Mouse (Mus musculus) olfactory bulb, adult 2 months (tissue): ENCODE data around the gene Ogn. TPM values are rescaled to one million over a fixed set of nuclear protein-coding genes. Genes with fewer than 3 reads are reported as not detected.

Experiments
- H3K27ac ChIP-seq: fragments of 200-500 bp; 2 replicates; pipeline ENCODE4 v1.5.1; 2012; ENCODE audit warnings: low read depth, low read length; ENCODE audit not compliant: insufficient read depth
- H3K4me1 ChIP-seq: fragments of 200-500 bp; 2 replicates; pipeline ENCODE4 v1.6.1; 2012; ENCODE audit warnings: low read length; ENCODE audit not compliant: control insufficient read depth, insufficient read depth
- H3K4me3 ChIP-seq: fragments of 200-500 bp; 2 replicates; pipeline ENCODE4 v1.5.1; 2012; ENCODE audit warnings: mild to moderate bottlenecking, low read depth, low read length, moderate library complexity; ENCODE audit not compliant: insufficient read depth
- CTCF ChIP-seq: fragments of 200-500 bp; IDR thresholded peaks from 2 replicates; pipeline ENCODE4 v1.5.1; 2012; ENCODE audit warnings: low read depth, mild to moderate bottlenecking, low read length, moderate library complexity; ENCODE audit not compliant: insufficient read depth
- POLR2A ChIP-seq: fragments of 200-500 bp; IDR thresholded peaks from 2 replicates; pipeline ENCODE4 v1.6.1; 2012; ENCODE audit warnings: mild to moderate bottlenecking, low read depth, low read length, moderate library complexity; ENCODE audit not compliant: insufficient read depth
- WGBS: fragments of 180-500 bp; shearing (Covaris S2); methylation state at CpG from one replicate; pipeline ENCODE4 v1.1.7; 2018; 5-methylcytosine and 5-hydroxymethylcytosine counted together
- polyA plus RNA-seq: library from polyadenylated mRNA; stranded (reverse); fragments of >200 nt; gene quantifications from 2 replicates; pipeline ENCODE4 v1.2.4, GENCODE M21; 2012; ENCODE audit warnings: low replicate concordance; ENCODE audit not compliant: missing spikeins, insufficient read depth, insufficient read length

Gene Ogn
- polyA plus RNA-seq, 1 experiment = not detected

DNA sequence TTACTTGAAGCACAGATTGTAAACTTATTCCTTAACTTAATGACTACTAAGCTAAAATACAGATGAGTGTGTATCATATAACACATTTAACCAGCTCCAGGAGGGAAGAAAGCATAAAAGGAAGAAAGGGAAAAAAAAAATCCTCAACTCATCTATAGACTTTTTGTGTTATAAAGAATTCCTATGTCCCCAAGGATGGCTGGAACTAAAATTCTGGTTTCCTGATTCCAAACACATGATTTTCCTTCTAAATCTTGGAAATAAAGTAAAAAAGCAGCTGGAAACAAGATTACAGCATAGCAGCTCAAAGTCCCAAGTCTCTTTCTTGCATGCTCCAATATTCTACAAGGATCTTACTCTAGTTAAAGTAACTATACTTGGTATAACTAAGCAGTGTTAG is 4.2 kb upstream of the Ogn start:
- H3K4me1 ChIP-seq = no peaks in the 10 kb centered on the region
- TF ChIP-seq POLR2A (no peak), CTCF (no peak)
- H3K27ac ChIP-seq = no peak overlapping the region
- no peak overlapping the region for H3K4me3 ChIP-seq

- no peak for TF ChIP-seq POLR2A
- no peak for TF ChIP-seq CTCF
- 70% methylated on average over 4 of the region's 4 CpGs for WGBS
- Histone ChIP-seq H3K4me3 (no peak overlapping the region), H3K4me1 (no peaks in the 10 kb centered on the region), H3K27ac (no peak overlapping the region)
Measured at GRCm38 (mm10) chr13:49608589-49609322, 910 bp downstream of the Ogn start.

- 97% methylated on average over 3 of the region's 3 CpGs for WGBS
Measured at GRCm38 (mm10) chr13:49617021-49617420, 9.2 kb downstream of the Ogn start.

DNA sequence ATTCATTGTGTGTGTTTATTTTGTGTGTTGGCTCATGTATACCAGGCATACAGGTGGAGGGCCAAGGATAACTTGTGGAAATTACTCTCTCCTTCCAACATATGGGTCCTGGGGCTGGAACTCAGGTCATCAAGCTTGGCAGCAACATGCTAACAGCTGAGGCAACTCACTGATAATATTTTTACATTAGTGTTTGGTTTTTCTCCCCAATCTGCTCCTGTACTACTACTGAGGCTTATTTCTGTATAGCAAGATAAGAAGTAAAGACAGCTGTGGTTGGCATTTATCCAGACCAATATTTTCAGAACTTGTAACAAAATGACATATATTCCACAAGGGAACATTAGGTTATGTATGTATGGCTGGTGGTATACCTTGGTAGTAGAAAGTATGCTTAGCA is 10.5 kb downstream of the Ogn start:
- no peak overlapping the region for H3K4me3 ChIP-seq
- TF ChIP-seq POLR2A = no peak
- TF ChIP-seq CTCF = no peak
- H3K4me1 ChIP-seq = no peaks in the 10 kb centered on the region
- no peak overlapping the region for H3K27ac ChIP-seq

More at GRCm38 (mm10) chr13:49617021-49617420, 9.2 kb downstream of the Ogn start:
- TF ChIP-seq CTCF = no peak
- TF ChIP-seq POLR2A = no peak
- no peaks in the 10 kb centered on the region for H3K4me1 ChIP-seq
- H3K27ac ChIP-seq = no peak overlapping the region
- no peak overlapping the region for H3K4me3 ChIP-seq

GRCm38 (mm10) chr13:49623216-49623615 is 15.4 kb downstream of the Ogn start:
- Histone ChIP-seq H3K4me3 (no peak overlapping the region), H3K4me1 (no peaks in the 10 kb centered on the region; the same call in 1 of the 2 replicates), H3K27ac (no peak overlapping the region)
- 68% methylated on average over 1 of the region's 1 CpGs for WGBS
- TF ChIP-seq CTCF = no peak
- no peak for TF ChIP-seq POLR2A

- Histone ChIP-seq H3K27ac (no peak overlapping the region), H3K4me1 (no peaks in the 10 kb centered on the region; the same call in 1 of the 2 replicates), H3K4me3 (no peak overlapping the region)
- TF ChIP-seq CTCF = no peak
- no peak for TF ChIP-seq POLR2A
Measured at GRCm38 (mm10) chr13:49628167-49628566, 20.3 kb downstream of the Ogn start.

DNA sequence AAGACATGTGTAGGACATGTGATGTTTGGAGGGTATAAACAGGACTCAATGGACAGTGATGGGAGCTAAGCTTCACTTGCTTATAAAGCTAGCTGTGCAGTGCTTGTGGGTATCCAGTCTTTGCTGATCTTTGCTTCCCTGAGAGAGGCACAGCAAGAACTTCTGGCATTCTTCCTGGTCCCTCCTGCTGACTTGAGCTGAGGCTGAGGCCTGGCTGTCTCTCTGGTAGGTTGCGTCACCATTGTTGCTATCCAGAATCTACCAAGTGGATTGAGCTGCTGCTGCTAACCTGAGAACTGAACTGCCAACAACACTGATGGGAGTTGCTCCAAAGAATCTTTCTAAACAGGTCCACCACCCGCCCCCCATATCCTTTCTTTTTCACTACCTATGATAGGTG is 21.2 kb downstream of the Ogn start:
- no peak for TF ChIP-seq POLR2A
- no peak for TF ChIP-seq CTCF
- H3K4me3 ChIP-seq = no peak overlapping the region
- no peak overlapping the region for H3K27ac ChIP-seq
- no peaks in the 10 kb centered on the region; the same call in 1 of the 2 replicates for H3K4me1 ChIP-seq
- WGBS = 95% methylated on average over 2 of the region's 2 CpGs

- Histone ChIP-seq H3K4me3 (no peak overlapping the region), H3K4me1 (0 out of 2 replicates have a peak, but pooled peaks cover 2% of the 10 kb centered on the region), H3K27ac (no peak overlapping the region)
- TF ChIP-seq POLR2A (no peak), CTCF (no peak)
- 98% methylated on average over 2 of the region's 2 CpGs for WGBS
Measured at GRCm38 (mm10) chr13:49639965-49640364, 32.1 kb downstream of the Ogn start.

DNA sequence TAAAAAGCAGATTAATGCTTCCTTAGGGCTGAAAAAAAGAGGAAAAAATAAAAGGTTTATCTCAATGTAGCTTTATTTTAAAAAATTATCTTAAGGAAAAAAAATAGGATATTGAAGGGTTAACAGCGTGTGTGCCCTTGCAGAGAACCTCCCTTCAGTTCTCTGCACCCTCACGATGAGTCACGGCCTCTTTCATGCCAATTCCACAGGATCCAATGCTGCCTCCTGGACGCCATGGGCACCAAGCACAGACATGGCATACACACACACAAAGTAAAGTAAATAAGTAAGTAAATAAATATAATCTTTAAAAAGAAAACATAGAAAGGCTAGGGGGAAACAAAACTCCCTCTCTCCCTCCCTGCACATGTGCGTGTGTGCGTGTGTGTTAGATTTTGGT is 34.8 kb downstream of the Ogn start:
- WGBS = 55% methylated on average over 6 of the region's 6 CpGs
- H3K27ac ChIP-seq = no peak overlapping the region
- H3K4me3 ChIP-seq = no peak overlapping the region
- H3K4me1 ChIP-seq = no peaks in the 10 kb centered on the region
- TF ChIP-seq POLR2A (no peak), CTCF (no peak)

DNA sequence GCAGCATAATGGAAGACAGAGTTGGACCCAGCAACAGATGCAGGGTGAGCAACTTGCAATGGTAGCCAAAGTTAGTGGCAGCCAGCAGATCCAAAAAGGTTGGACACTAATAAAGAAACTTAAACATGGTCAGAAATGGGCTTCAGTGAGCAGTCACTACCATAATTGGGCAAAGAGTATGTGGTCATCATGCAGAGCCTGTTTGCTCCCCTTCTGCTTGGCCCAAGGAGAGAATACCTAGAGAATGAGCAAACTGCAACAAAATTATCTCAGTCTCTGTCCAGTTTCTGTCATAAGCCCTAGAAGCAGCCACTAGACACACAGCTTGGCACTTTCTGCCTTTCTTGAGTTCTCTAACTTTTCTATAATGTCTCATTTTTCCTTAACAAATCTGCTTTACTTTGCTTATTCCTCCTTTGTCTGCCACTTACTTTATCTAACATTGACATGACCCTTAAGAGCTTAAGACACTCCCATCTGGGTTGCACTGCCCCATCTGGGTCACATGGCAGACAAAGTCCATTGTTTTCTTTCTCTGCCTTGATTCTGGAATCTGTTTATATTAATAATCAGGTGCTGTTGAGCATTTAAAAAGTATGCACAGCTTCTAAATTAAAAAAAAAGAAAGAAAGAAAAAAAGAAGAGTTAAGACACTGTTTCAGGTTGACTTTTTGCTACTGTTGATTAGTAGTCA is 36.0 kb downstream of the Ogn start:
- no peak for TF ChIP-seq POLR2A
- no peak for TF ChIP-seq CTCF
- H3K4me1 ChIP-seq = no peaks in the 10 kb centered on the region
- no peak overlapping the region for H3K4me3 ChIP-seq
- H3K27ac ChIP-seq = no peak overlapping the region
